Mouse (Mus musculus): ENCODE results near the gene Elmsan1.

DNA sequence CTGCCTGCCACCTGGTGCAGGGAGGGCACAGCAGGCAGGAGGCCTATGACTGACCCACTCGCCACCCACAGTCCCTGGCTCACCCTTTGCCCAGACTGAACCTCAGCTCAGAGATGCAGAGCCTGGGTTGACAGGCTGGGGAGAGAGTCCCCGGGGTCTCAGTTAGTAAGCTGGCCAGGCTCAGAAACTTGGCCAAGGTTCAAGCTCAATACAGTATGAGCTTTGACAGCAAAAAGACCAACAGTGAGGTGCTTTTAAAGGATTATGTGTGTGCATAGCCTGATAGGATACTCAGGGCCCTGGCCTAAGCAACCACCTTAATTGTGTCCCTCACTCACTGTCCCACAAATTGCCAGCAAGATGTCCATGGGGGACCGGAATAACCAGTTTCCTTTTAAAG lies 38.6 kb downstream of the Elmsan1 start:
- TF ChIP-seq POLR2A (IDR thresholded peaks at IDR 0.05; ENCODE audit: low read depth, low read length): no peak; the same call in 1 of the 2 replicates
- TF ChIP-seq CTCF (IDR thresholded peaks at IDR 0.05; ENCODE audit: extremely low read depth, insufficient read length, insufficient replicate concordance, low read depth, low read length): no peak
